Mouse (Mus musculus): ENCODE measurements at regions not wholly inside any gene's neighbourhood (a gene's known extent, or its start where the extent isn't known, plus 50 kb on each side); places are given as distances from the start of the nearest gene placed in this dataset.
A peak's percentile ranks its signal among the peaks of the same experiment; 100 is the strongest.

DNA sequence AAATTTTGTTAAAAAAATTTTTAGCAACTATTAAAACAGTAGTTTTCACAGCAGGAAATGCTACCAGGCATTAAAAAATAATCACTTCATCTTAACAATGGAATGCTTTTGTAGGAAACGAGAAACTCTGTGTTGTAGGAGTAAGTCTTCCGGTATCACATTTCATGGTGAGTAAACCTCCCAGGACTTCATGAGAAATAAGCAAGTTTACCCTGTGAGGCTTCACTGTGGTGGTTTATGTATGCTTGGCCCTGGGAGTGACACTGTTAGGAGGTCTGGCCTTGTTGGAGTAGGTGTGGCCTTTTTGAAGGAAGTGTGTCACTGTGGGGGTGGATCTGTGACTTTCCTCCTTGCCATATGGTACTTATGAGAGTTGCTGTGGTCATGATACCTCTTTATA lies 289.0 kb upstream of the Igfbp3 start:
- DNase-seq (ENCODE audit: low read depth, low spot score), result no peak
- Histone ChIP-seq H3K36me3 (ENCODE audit: control insufficient read depth, insufficient read depth, low read length, poor library complexity, severe bottlenecking) (no peaks in the 10 kb centered on the region), H3K4me3 (ENCODE audit: insufficient read depth in 1 of 2, low read depth in 1 of 2, low read length in 2 of 2, poor library complexity in 1 of 2, severe bottlenecking in 1 of 2) (no peak overlapping the region), H3K9ac (ENCODE audit: insufficient read depth, low read depth, low read length, poor library complexity, severe bottlenecking) (no peak overlapping the region), H3K9me3 (ENCODE audit: control insufficient read depth, insufficient read depth, low read depth, low read length) (no peaks in the 10 kb centered on the region), H3K27ac (ENCODE audit: insufficient read depth, low read depth, low read length, poor library complexity, severe bottlenecking) (no peak overlapping the region), H3K4me1 (ENCODE audit: control insufficient read depth in 2 of 2, insufficient read depth in 2 of 2, low read length in 2 of 2, poor library complexity in 1 of 2) (peaks cover 0 to 2% of the 10 kb centered on the region in 2 experiments; a peak in 1 of 4 replicates)
- in situ Hi-C loops (cut with MboI; ENCODE audit: low sequenced_read_pairs in 2 of 2, unreplicated experiment in 2 of 2), result no loop called here
- TF ChIP-seq HCFC1 (IDR thresholded peaks at IDR 0.05; ENCODE audit: borderline replicate concordance, insufficient read depth, low read length) (no peak), MAFK (IDR thresholded peaks at IDR 0.05; ENCODE audit: insufficient read depth, low read depth, low read length) (no peak), ZNF384 (IDR thresholded peaks at IDR 0.05; ENCODE audit: low read depth, low read length) (no peak), CHD2 (IDR thresholded peaks at IDR 0.05; ENCODE audit: low read depth, low read length) (no peak), ZC3H11A (IDR thresholded peaks at IDR 0.05; ENCODE audit: borderline replicate concordance, low read depth, low read length) (no peak)

DNA sequence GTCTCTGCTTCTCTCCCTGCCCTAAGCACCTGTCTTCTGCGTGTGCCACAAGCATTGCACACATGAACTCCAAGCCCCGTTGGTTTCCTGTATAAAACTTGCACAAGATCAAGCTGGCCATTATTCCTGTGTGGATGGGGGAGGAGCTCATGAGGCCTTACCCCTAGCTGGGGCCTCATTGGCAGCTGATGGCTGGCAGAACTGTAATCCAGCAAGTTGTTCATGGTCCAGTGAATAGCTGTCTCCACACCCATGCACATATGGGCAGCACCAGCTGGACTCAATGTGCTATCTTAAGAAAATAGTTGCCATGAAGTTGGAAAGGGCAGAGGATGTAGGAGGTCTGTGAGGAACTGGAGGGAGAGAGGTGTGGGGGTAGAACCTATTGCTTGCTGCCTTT lies 288.3 kb upstream of the Igfbp3 start:
- no peak overlapping the region for H3K4me3 ChIP-seq (ENCODE audit: insufficient read depth in 1 of 2, low read depth in 1 of 2, low read length in 2 of 2, poor library complexity in 1 of 2, severe bottlenecking in 1 of 2)
- in situ Hi-C loops (cut with MboI; ENCODE audit: low sequenced_read_pairs in 2 of 2, unreplicated experiment in 2 of 2), result no loop called here
- no peak for DNase-seq (ENCODE audit: low read depth, low spot score)
- H3K27ac ChIP-seq (ENCODE audit: insufficient read depth, low read depth, low read length, poor library complexity, severe bottlenecking), result no peak overlapping the region
- H3K4me1 ChIP-seq (ENCODE audit: control insufficient read depth in 2 of 2, insufficient read depth in 2 of 2, low read length in 2 of 2, poor library complexity in 1 of 2), result peaks cover 0 to 2% of the 10 kb centered on the region in 2 experiments; a peak in 1 of 4 replicates
- H3K9ac ChIP-seq (ENCODE audit: insufficient read depth, low read depth, low read length, poor library complexity, severe bottlenecking), result no peak overlapping the region
- TF ChIP-seq CHD2 (IDR thresholded peaks at IDR 0.05; ENCODE audit: low read depth, low read length) (no peak), HCFC1 (IDR thresholded peaks at IDR 0.05; ENCODE audit: borderline replicate concordance, insufficient read depth, low read length) (no peak), ZNF384 (IDR thresholded peaks at IDR 0.05; ENCODE audit: low read depth, low read length) (no peak), ZC3H11A (IDR thresholded peaks at IDR 0.05; ENCODE audit: borderline replicate concordance, low read depth, low read length) (no peak), MAFK (IDR thresholded peaks at IDR 0.05; ENCODE audit: insufficient read depth, low read depth, low read length) (no peak)
- H3K36me3 ChIP-seq (ENCODE audit: control insufficient read depth, insufficient read depth, low read length, poor library complexity, severe bottlenecking), result no peaks in the 10 kb centered on the region
- H3K9me3 ChIP-seq (ENCODE audit: control insufficient read depth, insufficient read depth, low read depth, low read length), result no peaks in the 10 kb centered on the region

DNA sequence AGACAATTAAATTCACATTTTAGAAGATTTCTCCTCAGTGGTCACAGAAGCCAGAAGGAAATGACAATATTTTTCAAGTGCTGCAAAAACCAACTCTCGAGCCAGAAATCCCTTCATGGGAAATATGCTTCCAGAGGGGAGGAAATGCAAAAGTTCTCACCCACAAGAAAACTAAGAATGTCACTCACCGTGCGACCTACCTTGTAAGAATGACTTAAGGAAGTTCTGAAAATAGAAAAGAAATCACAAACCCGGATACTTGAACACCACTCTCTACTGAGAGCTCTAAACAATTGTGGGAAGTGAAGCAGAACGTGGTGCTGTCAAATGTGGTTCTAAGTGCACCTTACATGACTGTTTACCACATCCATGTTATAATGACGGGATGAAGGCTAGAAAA lies 284.1 kb upstream of the Igfbp3 start:
- Histone ChIP-seq H3K27ac (ENCODE audit: insufficient read depth, low read depth, low read length, poor library complexity, severe bottlenecking) (no peak overlapping the region), H3K9me3 (ENCODE audit: control insufficient read depth, insufficient read depth, low read depth, low read length) (no peaks in the 10 kb centered on the region), H3K9ac (ENCODE audit: insufficient read depth, low read depth, low read length, poor library complexity, severe bottlenecking) (no peak overlapping the region), H3K4me1 (ENCODE audit: control insufficient read depth in 2 of 2, insufficient read depth in 2 of 2, low read length in 2 of 2, poor library complexity in 1 of 2) (no peaks in the 10 kb centered on the region), H3K36me3 (ENCODE audit: control insufficient read depth, insufficient read depth, low read length, poor library complexity, severe bottlenecking) (no peaks in the 10 kb centered on the region), H3K4me3 (ENCODE audit: insufficient read depth in 1 of 2, low read depth in 1 of 2, low read length in 2 of 2, poor library complexity in 1 of 2, severe bottlenecking in 1 of 2) (no peak overlapping the region)
- no peak for DNase-seq (ENCODE audit: low read depth, low spot score)
- TF ChIP-seq ZNF384 (IDR thresholded peaks at IDR 0.05; ENCODE audit: low read depth, low read length), result no peak
- no peak for TF ChIP-seq HCFC1 (IDR thresholded peaks at IDR 0.05; ENCODE audit: borderline replicate concordance, insufficient read depth, low read length)
- no peak for TF ChIP-seq MAFK (IDR thresholded peaks at IDR 0.05; ENCODE audit: insufficient read depth, low read depth, low read length)
- no peak for TF ChIP-seq CHD2 (IDR thresholded peaks at IDR 0.05; ENCODE audit: low read depth, low read length)
- TF ChIP-seq ZC3H11A (IDR thresholded peaks at IDR 0.05; ENCODE audit: borderline replicate concordance, low read depth, low read length), result no peak
- in situ Hi-C loops (cut with MboI; ENCODE audit: low sequenced_read_pairs in 2 of 2, unreplicated experiment in 2 of 2), result no loop called here

DNA sequence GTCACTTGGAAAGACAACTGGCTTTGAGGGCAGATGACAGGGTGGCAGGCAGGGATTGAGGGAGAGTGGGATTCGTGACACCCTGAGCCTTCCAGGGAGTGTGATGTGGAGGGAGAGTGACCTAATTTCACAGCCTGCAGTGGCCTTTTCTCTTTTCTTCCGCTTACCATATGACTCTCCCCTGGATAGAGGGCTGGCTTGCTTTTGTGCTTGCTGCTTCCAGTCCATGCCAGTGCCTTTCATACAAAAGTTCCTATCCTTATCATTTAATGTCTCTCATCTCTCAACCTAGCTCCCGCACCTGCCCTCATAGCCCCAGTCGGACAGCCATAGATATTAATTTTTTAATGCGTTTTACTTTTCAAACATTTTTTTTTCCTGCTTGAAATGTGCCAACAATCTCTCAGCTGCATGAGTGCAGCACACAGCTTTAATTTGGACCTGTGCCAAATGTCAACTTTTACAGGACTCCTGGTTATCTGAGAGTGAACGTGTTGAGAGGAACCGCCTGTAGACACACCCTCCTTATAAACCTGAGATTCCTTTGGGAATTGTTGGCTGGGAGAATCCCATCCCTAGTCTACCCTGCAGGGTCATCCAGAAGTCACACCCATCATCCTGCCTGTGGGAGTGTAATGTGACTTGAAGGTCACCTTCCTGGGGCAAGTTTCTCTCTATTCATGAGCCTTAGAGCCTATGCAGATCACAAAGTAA lies 260.3 kb upstream of the Igfbp3 start:
- in situ Hi-C loops (cut with MboI; ENCODE audit: low sequenced_read_pairs in 2 of 2, unreplicated experiment in 2 of 2), result no loop called here
- no peak for TF ChIP-seq ZC3H11A (IDR thresholded peaks at IDR 0.05; ENCODE audit: borderline replicate concordance, low read depth, low read length)
- TF ChIP-seq MAFK (IDR thresholded peaks at IDR 0.05; ENCODE audit: insufficient read depth, low read depth, low read length), result no peak
- no peak for TF ChIP-seq HCFC1 (IDR thresholded peaks at IDR 0.05; ENCODE audit: borderline replicate concordance, insufficient read depth, low read length)
- TF ChIP-seq CHD2 (IDR thresholded peaks at IDR 0.05; ENCODE audit: low read depth, low read length), result no peak
- no peak for TF ChIP-seq ZNF384 (IDR thresholded peaks at IDR 0.05; ENCODE audit: low read depth, low read length)
- peak; percentile 21 for DNase-seq (ENCODE audit: low read depth, low spot score)

More for the DNA sequence above, 260.3 kb upstream of the Igfbp3 start:
- Histone ChIP-seq H3K4me1 (ENCODE audit: control insufficient read depth in 2 of 2, insufficient read depth in 2 of 2, low read length in 2 of 2, poor library complexity in 1 of 2) (no peaks in the 10 kb centered on the region; a peak in 1 of 4 replicates), H3K9ac (ENCODE audit: insufficient read depth, low read depth, low read length, poor library complexity, severe bottlenecking) (no peak overlapping the region), H3K4me3 (ENCODE audit: insufficient read depth in 1 of 2, low read depth in 1 of 2, low read length in 2 of 2, poor library complexity in 1 of 2, severe bottlenecking in 1 of 2) (no peak overlapping the region), H3K9me3 (ENCODE audit: control insufficient read depth, insufficient read depth, low read depth, low read length) (no peaks in the 10 kb centered on the region), H3K27ac (ENCODE audit: insufficient read depth, low read depth, low read length, poor library complexity, severe bottlenecking) (no peak overlapping the region), H3K36me3 (ENCODE audit: control insufficient read depth, insufficient read depth, low read length, poor library complexity, severe bottlenecking) (no peaks in the 10 kb centered on the region)
